Mouse (Mus musculus) olfactory bulb, adult 2 months (tissue): ENCODE results near the gene Gm43738.

Experiments
- CTCF ChIP-seq: fragments of 200-500 bp; IDR thresholded peaks from 2 replicates; pipeline ENCODE4 v1.5.1; 2012; ENCODE audit warnings: low read depth, mild to moderate bottlenecking, low read length, moderate library complexity; ENCODE audit not compliant: insufficient read depth
- POLR2A ChIP-seq: fragments of 200-500 bp; IDR thresholded peaks from 2 replicates; pipeline ENCODE4 v1.6.1; 2012; ENCODE audit warnings: mild to moderate bottlenecking, low read depth, low read length, moderate library complexity; ENCODE audit not compliant: insufficient read depth

DNA sequence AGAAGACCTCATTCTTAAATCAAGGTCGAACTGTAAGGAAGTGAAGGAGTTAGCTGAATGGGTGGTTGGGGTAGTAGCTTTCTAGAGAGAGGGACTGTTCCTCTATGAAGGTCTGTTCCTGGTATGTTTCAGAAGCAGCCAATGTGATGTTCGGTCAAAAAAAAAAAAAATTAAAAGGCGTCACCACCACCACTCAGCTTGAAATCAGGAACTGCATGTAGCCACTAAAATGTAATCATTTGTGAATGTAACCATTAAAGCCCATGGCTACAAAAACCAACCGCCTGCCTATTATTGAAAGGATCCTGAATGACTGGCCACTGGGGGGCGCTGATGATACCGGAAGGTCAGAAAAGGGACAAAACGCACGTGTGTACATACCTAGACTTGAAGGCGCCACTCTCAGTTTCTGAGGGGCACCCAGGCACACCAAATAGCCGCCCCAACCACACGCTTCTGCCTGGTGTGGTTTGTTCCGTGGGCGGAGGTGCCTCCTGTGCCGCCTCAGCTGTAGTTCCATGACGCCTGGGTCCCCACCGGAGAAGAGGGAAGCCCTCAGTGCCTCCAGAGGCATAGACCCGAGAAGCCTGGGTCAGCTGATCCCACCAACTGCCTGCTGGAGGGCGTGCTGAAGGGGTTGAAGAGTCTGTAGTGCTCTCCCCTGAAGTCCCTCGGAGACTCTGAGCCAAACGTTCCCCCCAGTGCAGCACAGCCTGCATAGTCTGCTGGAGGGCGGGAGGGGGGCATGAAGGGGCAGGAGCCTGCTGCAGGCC lies 13.4 kb downstream of the Gm43738 start:
- TF ChIP-seq CTCF (peak; percentile 51), POLR2A (no peak)
